In genomic region chr16:96280719-96281605, GRCm38 (mm10) we compare ENCODE assay signal across 8 mouse cellular contexts. TPM values are rescaled to one million over a fixed set of nuclear protein-coding genes. Genes with fewer than 3 reads are reported as not detected.
DNase-seq lines count a peak whose midpoint lies in the region; ATAC-seq and TF ChIP-seq lines count a peak whose summit lies in the region.

No protein-coding gene starts in this region.

- peaks cover 16% of the 10 kb centered on the region for H3K27me3 ChIP-seq in forebrain, embryonic 11.5 days (ENCODE audit: control insufficient read depth, insufficient read depth, low read length)
- H3K27me3 ChIP-seq in hindbrain, embryonic 11.5 days (ENCODE audit: control insufficient read depth, insufficient read depth, low read length): peaks cover 6% of the 10 kb centered on the region; the same call in 1 of the 2 replicates

- no peaks in the 10 kb centered on the region for H3K9me3 ChIP-seq in ES-E14 (ENCODE audit: control insufficient read depth, insufficient read depth, low read depth, low read length)
- H3K9me3 ChIP-seq in forebrain, embryonic 11.5 days (ENCODE audit: control insufficient read depth, low read length): no peaks in the 10 kb centered on the region
- H3K9me3 ChIP-seq in hindbrain, embryonic 11.5 days (ENCODE audit: control insufficient read depth, low read length): no peaks in the 10 kb centered on the region

- peak; percentile 76 for ATAC-seq in forebrain, embryonic 11.5 days (replicated peaks; ENCODE audit: low FRiP score)
- peak; percentile 80 for ATAC-seq in hindbrain, embryonic 11.5 days (ENCODE audit: low FRiP score)
- peak; percentile 57 for ATAC-seq in megakaryocyte progenitor cell, adult 5-6 weeks (replicated peaks; ENCODE audit: poor library complexity)

- WGBS in forebrain, embryonic 11.5 days: 2% methylated on average over 38 of the region's 38 CpGs
- WGBS in hindbrain, embryonic 11.5 days: under 1% methylated on average over 38 of the region's 38 CpGs

- TF ChIP-seq CTCF in brain, embryonic 14.5 days (IDR thresholded peaks at IDR 0.05; ENCODE audit: borderline replicate concordance, extremely low read depth, insufficient read depth, insufficient read length): no peak

- peak overlapping the region; percentile 8; the same call in 1 of the 2 replicates for H3K9ac ChIP-seq in ES-E14 (ENCODE audit: insufficient read depth, low read depth, low read length, poor library complexity, severe bottlenecking)
- H3K9ac ChIP-seq in forebrain, embryonic 11.5 days (ENCODE audit: low read length): peak overlapping the region; percentile 39
- peak overlapping the region; percentile 49 for H3K9ac ChIP-seq in hindbrain, embryonic 11.5 days (ENCODE audit: low read depth, low read length)

- no peaks in the 10 kb centered on the region for H3K4me1 ChIP-seq in ES-E14 (ENCODE audit: control insufficient read depth in 2 of 2, insufficient read depth in 2 of 2, low read length in 2 of 2, poor library complexity in 1 of 2)
- H3K4me1 ChIP-seq in forebrain, embryonic 11.5 days (replicated peaks; ENCODE audit: control insufficient read depth, insufficient read depth, low read length): peaks cover 9% of the 10 kb centered on the region; the same call in 1 of the 2 replicates
- no peaks in the 10 kb centered on the region; the same call in 1 of the 2 replicates for H3K4me1 ChIP-seq in hindbrain, embryonic 11.5 days (replicated peaks; ENCODE audit: control insufficient read depth, insufficient read depth, low read length)

- H3K27ac ChIP-seq in ES-E14 (ENCODE audit: insufficient read depth, low read depth, low read length, poor library complexity, severe bottlenecking): no peak overlapping the region
- H3K27ac ChIP-seq in forebrain, embryonic 11.5 days (ENCODE audit: low read depth, low read length): no peak overlapping the region
- H3K27ac ChIP-seq in hindbrain, embryonic 11.5 days (ENCODE audit: low read depth, low read length): no peak overlapping the region

- peak; percentile 24 for DNase-seq in ES-E14 (ENCODE audit: low read depth, low spot score)
- DNase-seq in brain, embryonic 14.5 days (ENCODE audit: low read depth): peak; percentile 81
- DNase-seq in forebrain, embryonic 11.5 days (ENCODE audit: low spot score): peak; percentile 79
- peak; percentile 68 for DNase-seq in hindbrain, embryonic 11.5 days (ENCODE audit: low spot score)
- peak; percentile 73 for DNase-seq in layer of hippocampus, adult 9-11 months
- DNase-seq in right cerebral cortex, postnatal 25 days: peak; percentile 43
- DNase-seq in urinary bladder, postnatal 10 days (ENCODE audit: low spot score): no peak

- H3K4me3 ChIP-seq in ES-E14 (ENCODE audit: insufficient read depth in 1 of 2, low read depth in 1 of 2, low read length in 2 of 2, poor library complexity in 1 of 2, severe bottlenecking in 1 of 2): peak overlapping the region; percentile 57 to 58
- H3K4me3 ChIP-seq in forebrain, embryonic 11.5 days (ENCODE audit: low read depth, low read length): peak overlapping the region; percentile 33
- peak overlapping the region; percentile 40 for H3K4me3 ChIP-seq in hindbrain, embryonic 11.5 days (ENCODE audit: low read depth, low read length)

- no peaks in the 10 kb centered on the region for H3K36me3 ChIP-seq in ES-E14 (ENCODE audit: control insufficient read depth, insufficient read depth, low read length, poor library complexity, severe bottlenecking)
- H3K36me3 ChIP-seq in forebrain, embryonic 11.5 days (ENCODE audit: control insufficient read depth, insufficient read depth, low read length): no peaks in the 10 kb centered on the region
- H3K36me3 ChIP-seq in hindbrain, embryonic 11.5 days (ENCODE audit: control insufficient read depth, insufficient read depth, low read length): no peaks in the 10 kb centered on the region

- H3K4me2 ChIP-seq in forebrain, embryonic 11.5 days (ENCODE audit: low read depth, low read length, severe bottlenecking): peak overlapping the region; percentile 81
- peak overlapping the region; percentile 93 for H3K4me2 ChIP-seq in hindbrain, embryonic 11.5 days (replicated peaks; ENCODE audit: low read depth, low read length)

- no peak for TF ChIP-seq POLR2A in brain, embryonic 14.5 days (IDR thresholded peaks at IDR 0.05; ENCODE audit: borderline replicate concordance, extremely low read depth, insufficient read depth, insufficient read length, poor library complexity, severe bottlenecking)

- in situ Hi-C loops in ES-E14 (cut with MboI; ENCODE audit: low sequenced_read_pairs in 2 of 2, unreplicated experiment in 2 of 2): no loop called here

TF ChIP-seq in ES-E14, 5 proteins besides CTCF, POLR2A, EP300 and RAD21:
- TF ChIP-seq CHD2 (IDR thresholded peaks at IDR 0.05; ENCODE audit: low read depth, low read length): no peak
- no peak for TF ChIP-seq ZC3H11A (IDR thresholded peaks at IDR 0.05; ENCODE audit: borderline replicate concordance, low read depth, low read length)
- no peak for TF ChIP-seq MAFK (IDR thresholded peaks at IDR 0.05; ENCODE audit: insufficient read depth, low read depth, low read length)
- TF ChIP-seq HCFC1 (IDR thresholded peaks at IDR 0.05; ENCODE audit: borderline replicate concordance, insufficient read depth, low read length): no peak
- no peak for TF ChIP-seq ZNF384 (IDR thresholded peaks at IDR 0.05; ENCODE audit: low read depth, low read length)

RNA-seq across cellular contexts. Expression of gene B3galt5, which starts 45.4 kb away (rescaled TPM):
- 0.05 TPM in 1 of 2 replicates, not detected in the other for total RNA-seq in ES-E14 (2012; rRNA removed)
- polyA plus RNA-seq in brain, embryonic 14.5 days (2012; rRNA removed): 1.4 and 2.8 TPM in 2 replicates
- 0.19 and 0.41 TPM in 2 replicates for polyA plus RNA-seq in forebrain, embryonic 11.5 days (2014; fragmentation: Nextera tagmentation; extraction: Ambion mirVana)
- polyA plus RNA-seq in hindbrain, embryonic 11.5 days (2014; fragmentation: Nextera tagmentation; extraction: Ambion mirVana): 1.0 TPM in 2 replicates
- 1.1 and 1.3 TPM in 2 replicates for total RNA-seq in megakaryocyte progenitor cell, adult 5-6 weeks (2015)
- total RNA-seq in megakaryocyte progenitor cell, adult 5-6 weeks (2017): 0.46 and 1.7 TPM in 2 replicates
